Mouse (Mus musculus): ENCODE data around the gene Ppargc1a.

Ppargc1a gene

GRCm38 (mm10) chr5:51412303-51413117 is 155.0 kb downstream of the Ppargc1a start:
- 0 out of 2 replicates have a peak, but pooled peaks have one; percentile 16 for ATAC-seq (ENCODE audit: low TSS enrichment)

DNA sequence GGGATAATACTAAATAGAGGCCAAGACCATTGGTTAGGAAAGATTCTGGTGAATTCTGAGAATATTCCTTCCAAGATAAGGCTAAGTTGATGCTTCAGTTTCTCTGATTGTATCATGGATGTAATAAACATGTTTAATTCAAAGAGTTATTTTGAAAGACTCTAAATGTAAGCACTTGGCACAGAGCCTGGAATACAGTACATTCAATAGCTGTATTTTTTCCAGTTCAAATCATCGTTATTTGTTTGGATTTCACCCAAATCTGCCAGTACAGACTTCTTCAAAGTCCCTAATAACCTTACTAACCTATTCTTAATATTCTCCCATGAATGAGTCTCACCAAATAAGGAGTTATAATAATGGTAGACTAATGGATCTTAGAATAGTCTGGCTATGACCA is 157.5 kb downstream of the Ppargc1a start:
- ATAC-seq (ENCODE audit: low TSS enrichment) = no peak

GRCm38 (mm10) chr5:51406406-51406805 is 161.1 kb downstream of the Ppargc1a start:
- no peak for ATAC-seq (ENCODE audit: low TSS enrichment)

Measured in frontal cortex, adult (tissue).